Mouse (Mus musculus) forebrain, embryonic 15.5 days (tissue): ENCODE data around the gene Mon1a. TPM values are rescaled to one million over a fixed set of nuclear protein-coding genes. Genes with fewer than 3 reads are reported as not detected.
A peak's percentile ranks its signal among the peaks of the same experiment; 100 is the strongest.

Source experiments
- ATAC-seq: fragments of 200-750 bp; cut with Nextera tagmentation; replicated peaks from 2 replicates; pipeline ENCODE4 v1.8.0; 2017; ENCODE audit warnings: mild to moderate bottlenecking, moderate TSS enrichment, moderate library complexity
- H3K27ac ChIP-seq: fragments of 300-500 bp; sonication (generic); replicated peaks from 2 replicates; pipeline ENCODE4 v1.5.1; 2015; ENCODE audit warnings: mild to moderate bottlenecking, inconsistent platforms
- H3K27me3 ChIP-seq: fragments of 300-500 bp; sonication (generic); 2 replicates; pipeline ENCODE4 v1.6.1; 2015; ENCODE audit warnings: inconsistent platforms
- H3K36me3 ChIP-seq: fragments of 300-500 bp; sonication (generic); 2 replicates; pipeline ENCODE4 v1.6.1; 2015; ENCODE audit warnings: mild to moderate bottlenecking, inconsistent platforms
- H3K4me1 ChIP-seq: fragments of 300-500 bp; sonication (generic); 2 replicates; pipeline ENCODE4 v1.6.1; 2015; ENCODE audit warnings: inconsistent platforms
- H3K4me2 ChIP-seq: fragments of 300-500 bp; sonication (generic); replicated peaks from 2 replicates; pipeline ENCODE4 v1.6.1; 2015; ENCODE audit warnings: mild to moderate bottlenecking, inconsistent platforms
- H3K4me3 ChIP-seq: fragments of 300-500 bp; sonication (generic); 2 replicates; pipeline ENCODE4 v1.5.1; 2015; ENCODE audit warnings: mild to moderate bottlenecking, inconsistent platforms
- H3K9ac ChIP-seq: fragments of 300-500 bp; sonication (generic); replicated peaks from 2 replicates; pipeline ENCODE4 v1.6.1; 2015; ENCODE audit warnings: mild to moderate bottlenecking, inconsistent platforms
- H3K9me3 ChIP-seq: fragments of 300-500 bp; sonication (generic); 2 replicates; pipeline ENCODE4 v1.6.1; 2016; ENCODE audit warnings: inconsistent platforms
- WGBS: fragments of 180-500 bp; shearing (Covaris S2); methylation state at CpG from one replicate; pipeline ENCODE4 v1.1.7; 2015; ENCODE audit warnings: mixed read lengths; 5-methylcytosine and 5-hydroxymethylcytosine counted together
- polyA plus RNA-seq: library from polyadenylated mRNA; unstranded; fragments of >200 nt; fragmentation: Nextera tagmentation; extraction: Ambion mirVana; gene quantifications from 2 replicates; pipeline ENCODE4 v1.2.1, GENCODE M21; 2015

The Mon1a gene
- polyA plus RNA-seq, 1 experiment from 2014 or later: 24.5 TPM

GRCm38 (mm10) chr9:107914764-107915420 is 26.9 kb downstream of the Mon1a start:
- no peak for ATAC-seq
- H3K4me1 ChIP-seq: peaks cover 6% of the 10 kb centered on the region; the same call in 1 of the 2 replicates
- H3K4me3 ChIP-seq: no peak overlapping the region
- no peak overlapping the region for H3K27ac ChIP-seq
- H3K27me3 ChIP-seq: no peaks in the 10 kb centered on the region
- no peak overlapping the region for H3K4me2 ChIP-seq
- no peak overlapping the region for H3K9ac ChIP-seq
- no peaks in the 10 kb centered on the region for H3K36me3 ChIP-seq
- no peaks in the 10 kb centered on the region for H3K9me3 ChIP-seq
- 88% methylated on average over 16 of the region's 16 CpGs for WGBS

DNA sequence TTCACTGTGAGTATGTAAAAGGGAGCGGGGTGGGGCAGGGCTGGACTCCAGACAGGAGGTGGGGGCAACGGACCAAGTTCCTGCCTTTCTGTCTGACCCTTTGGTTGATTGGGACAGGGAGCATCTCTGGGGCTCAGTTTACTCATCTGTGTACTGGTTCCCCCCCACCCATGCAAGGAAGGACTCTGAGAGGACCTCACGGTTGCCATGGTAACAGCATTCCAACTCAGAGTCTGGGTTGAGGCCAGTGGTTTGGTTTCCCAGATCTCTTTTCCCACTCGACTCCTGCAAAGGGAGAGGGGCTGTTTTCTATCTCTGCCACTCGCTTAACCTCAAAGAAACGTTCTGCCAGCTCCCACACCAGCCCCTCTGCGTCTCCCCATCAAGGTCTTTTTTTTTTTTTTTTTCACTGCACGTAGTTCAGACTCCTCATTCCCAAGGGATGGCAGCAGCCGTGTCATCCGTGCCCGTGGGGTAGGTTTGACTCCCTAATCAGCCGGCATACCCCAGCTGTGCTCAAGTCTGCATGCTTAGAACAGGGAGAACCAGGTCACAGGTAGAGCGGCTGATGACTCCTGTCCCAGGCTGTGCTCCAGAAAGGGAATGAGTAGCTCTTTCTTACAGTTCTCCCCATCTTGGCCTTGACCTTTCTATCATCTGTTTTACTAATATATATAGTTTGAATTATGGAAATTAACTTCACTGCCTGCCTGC is 30.1 kb downstream of the Mon1a start:
- Histone ChIP-seq H3K36me3 (no peaks in the 10 kb centered on the region), H3K4me3 (no peak overlapping the region), H3K27me3 (no peaks in the 10 kb centered on the region), H3K27ac (no peak overlapping the region), H3K4me1 (peaks cover 6% of the 10 kb centered on the region; the same call in 1 of the 2 replicates), H3K4me2 (no peak overlapping the region), H3K9me3 (no peaks in the 10 kb centered on the region), H3K9ac (no peak overlapping the region)
- no peak for ATAC-seq
- WGBS: 42% methylated on average over 13 of the region's 13 CpGs

- WGBS: 83% methylated on average over 6 of the region's 6 CpGs
- H3K27ac ChIP-seq: no peak overlapping the region
- no peak for ATAC-seq
Observed at GRCm38 (mm10) chr9:107918884-107919283, 30.9 kb downstream of the Mon1a start.

GRCm38 (mm10) chr9:107919441-107919840 is 31.5 kb downstream of the Mon1a start:
- no peak for ATAC-seq
- 89% methylated on average over 5 of the region's 5 CpGs for WGBS
- no peaks in the 10 kb centered on the region for H3K27me3 ChIP-seq
- H3K4me3 ChIP-seq: no peak overlapping the region
- H3K36me3 ChIP-seq: no peaks in the 10 kb centered on the region
- no peak overlapping the region for H3K9ac ChIP-seq
- no peak overlapping the region for H3K27ac ChIP-seq
- no peaks in the 10 kb centered on the region for H3K9me3 ChIP-seq
- H3K4me1 ChIP-seq: peaks cover 6% of the 10 kb centered on the region; the same call in 1 of the 2 replicates
- H3K4me2 ChIP-seq: no peak overlapping the region

More at GRCm38 (mm10) chr9:107918884-107919283, 30.9 kb downstream of the Mon1a start:
- H3K9me3 ChIP-seq: no peaks in the 10 kb centered on the region
- no peak overlapping the region for H3K9ac ChIP-seq
- H3K36me3 ChIP-seq: no peaks in the 10 kb centered on the region
- no peak overlapping the region for H3K4me3 ChIP-seq
- H3K27me3 ChIP-seq: no peaks in the 10 kb centered on the region
- no peak overlapping the region for H3K4me2 ChIP-seq
- H3K4me1 ChIP-seq: peaks cover 6% of the 10 kb centered on the region; the same call in 1 of the 2 replicates

DNA sequence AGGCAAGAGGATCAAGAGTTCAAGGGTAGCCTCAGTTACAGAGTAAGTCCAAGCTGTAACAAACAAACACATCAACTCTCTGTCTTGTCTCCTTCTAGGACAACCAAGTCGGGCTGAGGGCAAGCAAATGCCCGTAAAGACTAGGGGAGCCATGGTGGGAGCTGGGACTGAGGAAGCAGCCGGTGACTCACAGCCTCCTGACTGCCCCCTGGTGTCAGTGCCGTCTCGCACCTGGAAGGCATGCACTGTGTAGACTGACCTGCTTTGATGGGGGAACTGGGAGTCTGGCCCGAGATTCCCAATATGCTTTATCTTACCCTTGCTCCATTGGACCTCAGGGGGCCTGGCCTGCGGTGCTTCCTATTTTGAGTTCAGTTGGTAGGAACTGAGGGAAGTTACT is 35.1 kb downstream of the Mon1a start:
- H3K36me3 ChIP-seq: no peaks in the 10 kb centered on the region
- no peak overlapping the region for H3K4me2 ChIP-seq
- H3K4me3 ChIP-seq: no peak overlapping the region
- no peak overlapping the region for H3K27ac ChIP-seq
- H3K27me3 ChIP-seq: no peaks in the 10 kb centered on the region
- H3K4me1 ChIP-seq: peaks cover 18% of the 10 kb centered on the region
- 32% methylated on average over 7 of the region's 7 CpGs for WGBS
- H3K9ac ChIP-seq: no peak overlapping the region
- H3K9me3 ChIP-seq: no peaks in the 10 kb centered on the region
- no peak for ATAC-seq

- H3K27ac ChIP-seq: 0 out of 2 replicates have a peak overlapping the region, but pooled peaks have one; percentile 19
- 60% methylated on average over 6 of the region's 6 CpGs for WGBS
Observed at GRCm38 (mm10) chr9:107923956-107924355, 36.0 kb downstream of the Mon1a start.

DNA sequence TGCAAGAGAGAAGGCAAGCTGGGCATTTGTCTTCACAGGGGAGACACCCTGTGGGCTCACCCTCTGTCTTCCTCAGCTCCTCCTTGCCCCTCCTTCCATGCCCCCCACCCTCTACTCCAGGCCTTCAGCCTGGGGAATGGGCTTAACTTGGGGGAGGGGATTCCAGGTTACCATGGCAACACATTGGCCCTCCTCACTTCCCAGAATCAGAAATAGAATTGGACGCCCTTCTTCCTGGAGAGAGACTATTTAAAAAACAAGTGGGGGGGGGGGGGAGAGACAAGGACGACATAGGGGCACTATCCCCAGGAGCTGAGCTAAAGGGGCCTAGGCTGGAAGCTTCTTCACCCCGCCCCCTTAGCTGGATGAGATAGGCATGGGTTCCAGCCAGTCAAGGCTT is 37.3 kb downstream of the Mon1a start:
- H3K4me3 ChIP-seq: no peak overlapping the region
- H3K4me1 ChIP-seq: peaks cover 17% of the 10 kb centered on the region
- ATAC-seq: 0 out of 2 replicates have a peak, but pooled peaks have one; percentile 44
- no peaks in the 10 kb centered on the region for H3K36me3 ChIP-seq
- no peak overlapping the region for H3K9ac ChIP-seq
- H3K27me3 ChIP-seq: no peaks in the 10 kb centered on the region
- WGBS: 14% methylated on average over 3 of the region's 3 CpGs
- no peak overlapping the region for H3K27ac ChIP-seq
- no peak overlapping the region for H3K4me2 ChIP-seq
- H3K9me3 ChIP-seq: no peaks in the 10 kb centered on the region

More at GRCm38 (mm10) chr9:107923956-107924355, 36.0 kb downstream of the Mon1a start:
- no peak overlapping the region for H3K9ac ChIP-seq
- H3K27me3 ChIP-seq: no peaks in the 10 kb centered on the region
- no peaks in the 10 kb centered on the region for H3K36me3 ChIP-seq
- no peak overlapping the region for H3K4me2 ChIP-seq
- H3K9me3 ChIP-seq: no peaks in the 10 kb centered on the region
- ATAC-seq: no peak
- peaks cover 17% of the 10 kb centered on the region for H3K4me1 ChIP-seq
- H3K4me3 ChIP-seq: no peak overlapping the region

- Histone ChIP-seq H3K4me1 (peaks cover 17% of the 10 kb centered on the region), H3K9me3 (no peaks in the 10 kb centered on the region), H3K27me3 (no peaks in the 10 kb centered on the region), H3K9ac (no peak overlapping the region), H3K4me3 (no peak overlapping the region), H3K36me3 (no peaks in the 10 kb centered on the region), H3K27ac (no peak overlapping the region), H3K4me2 (no peak overlapping the region)
- 57% methylated on average over 9 of the region's 9 CpGs for WGBS
- no peak for ATAC-seq
Observed at GRCm38 (mm10) chr9:107926920-107927420, 39.0 kb downstream of the Mon1a start.

- H3K4me1 ChIP-seq: peaks cover 17% of the 10 kb centered on the region
- ATAC-seq: peak; percentile 48; the same call in 1 of the 2 replicates
- no peak overlapping the region for H3K9ac ChIP-seq
- no peaks in the 10 kb centered on the region for H3K36me3 ChIP-seq
- H3K9me3 ChIP-seq: no peaks in the 10 kb centered on the region
- H3K27ac ChIP-seq: peak overlapping the region; percentile 4; the same call in 1 of the 2 replicates
- H3K4me2 ChIP-seq: no peak overlapping the region
- H3K27me3 ChIP-seq: no peaks in the 10 kb centered on the region
- H3K4me3 ChIP-seq: no peak overlapping the region
- WGBS: 50% methylated on average over 5 of the region's 5 CpGs
Observed at GRCm38 (mm10) chr9:107927749-107928148, 39.8 kb downstream of the Mon1a start.

- ATAC-seq: no peak
- peak within 1 kb of the TSS; percentile 4; the same call in 1 of the 2 replicates for H3K27ac ChIP-seq
- H3K9me3 ChIP-seq: no peaks in the 10 kb centered on the region
Observed at GRCm38 (mm10) chr9:107928169-107928568, 40.2 kb downstream of the Mon1a start, which contains the start of gene Actl11. Actl11 (plus strand) TSS chr9:107928469.

DNA sequence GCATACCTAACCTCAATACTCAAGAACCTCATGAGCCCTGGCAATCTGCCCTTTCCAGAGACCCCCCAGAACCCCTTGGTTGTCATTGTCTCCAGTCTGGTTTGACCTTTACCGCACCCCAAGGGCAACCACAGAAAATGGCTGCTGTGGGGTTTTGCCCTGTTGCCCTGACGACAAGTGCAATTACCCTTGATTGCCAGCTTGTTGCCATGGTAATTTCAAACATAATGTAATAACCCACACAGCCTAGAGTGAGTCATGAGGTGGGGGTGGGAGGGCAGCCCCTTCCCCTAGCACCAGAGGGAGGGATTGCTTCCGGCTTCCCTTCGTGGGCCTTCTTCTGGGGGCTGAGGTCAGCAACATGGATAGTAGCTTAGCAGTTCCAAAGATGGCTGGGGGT is 44.3 kb downstream of the Mon1a start:
- no peaks in the 10 kb centered on the region for H3K27me3 ChIP-seq
- no peak overlapping the region for H3K4me2 ChIP-seq
- H3K27ac ChIP-seq: no peak overlapping the region
- no peak overlapping the region for H3K9ac ChIP-seq
- no peak for ATAC-seq
- WGBS: 57% methylated on average over 4 of the region's 4 CpGs
- peaks cover 27% of the 10 kb centered on the region for H3K4me1 ChIP-seq
- no peaks in the 10 kb centered on the region for H3K9me3 ChIP-seq
- no peak overlapping the region for H3K4me3 ChIP-seq
- no peaks in the 10 kb centered on the region for H3K36me3 ChIP-seq

More at GRCm38 (mm10) chr9:107928169-107928568, 40.2 kb downstream of the Mon1a start, which contains the start of gene Actl11:
- WGBS: 86% methylated on average over 3 of the region's 3 CpGs
- peaks cover 17% of the 10 kb centered on the region for H3K4me1 ChIP-seq
- H3K4me3 ChIP-seq: no peak within 1 kb of the TSS
- H3K9ac ChIP-seq: no peak within 1 kb of the TSS
- H3K36me3 ChIP-seq: no peaks in the 10 kb centered on the region
- H3K27me3 ChIP-seq: no peaks in the 10 kb centered on the region
- no peak within 1 kb of the TSS for H3K4me2 ChIP-seq

GRCm38 (mm10) chr9:107934146-107934545 is 46.2 kb downstream of the Mon1a start:
- WGBS: 80% methylated on average over 11 of the region's 11 CpGs
- H3K4me3 ChIP-seq: no peak overlapping the region
- no peak overlapping the region for H3K4me2 ChIP-seq
- no peak overlapping the region for H3K9ac ChIP-seq
- H3K27me3 ChIP-seq: no peaks in the 10 kb centered on the region
- ATAC-seq: no peak
- no peaks in the 10 kb centered on the region for H3K9me3 ChIP-seq
- H3K27ac ChIP-seq: no peak overlapping the region
- no peaks in the 10 kb centered on the region for H3K36me3 ChIP-seq
- peaks cover 22% of the 10 kb centered on the region for H3K4me1 ChIP-seq
